11 mouse cellular contexts compared by ENCODE assay signal in genomic region chr13:28551555-28551954, GRCm38 (mm10).
A peak's percentile ranks its signal among the peaks of the same experiment; 100 is the strongest.
DNase-seq lines count a peak whose midpoint lies in the region; ATAC-seq and TF ChIP-seq lines count a peak whose summit lies in the region.
"Had no signal": no experiment of that assay in that cellular context is flagged by ENCODE, and none has a peak within 500 bp of the region (broad histone marks: within the 10 kb centered on the region; RNA-seq: fewer than 3 reads in every experiment).

No protein-coding gene starts in this region.

- no peaks in the 10 kb centered on the region for H3K9me3 ChIP-seq in kidney, embryonic 16.5 days (ENCODE audit: low read length)
- H3K9me3 ChIP-seq in MEL (replicated peaks; ENCODE audit: insufficient read depth, low read length), result no peaks in the 10 kb centered on the region
- H3K9me3 ChIP-seq in limb, embryonic 15.5 days, result no peaks in the 10 kb centered on the region
- no peaks in the 10 kb centered on the region for H3K9me3 ChIP-seq in intestine, postnatal 0 days (ENCODE audit: control insufficient read depth)
- H3K9me3 ChIP-seq: heart, embryonic 13.5 days; limb, embryonic 13.5 days had no signal

- H3K36me3 ChIP-seq in kidney, embryonic 16.5 days (ENCODE audit: insufficient read depth, low read length), result no peaks in the 10 kb centered on the region
- H3K36me3 ChIP-seq in MEL (ENCODE audit: control insufficient read depth in 1 of 2, insufficient read depth in 2 of 2, low read length in 2 of 2), result no peaks in the 10 kb centered on the region
- no peaks in the 10 kb centered on the region for H3K36me3 ChIP-seq in limb, embryonic 15.5 days
- H3K36me3 ChIP-seq in intestine, postnatal 0 days (ENCODE audit: control insufficient read depth, insufficient read depth), result no peaks in the 10 kb centered on the region
- H3K36me3 ChIP-seq: heart, embryonic 13.5 days had no signal

- no peaks in the 10 kb centered on the region for H3K79me2 ChIP-seq in MEL (ENCODE audit: control insufficient read depth, insufficient read depth, low read length, poor library complexity)

- no peak for DNase-seq in kidney, postnatal 25 days
- no peak for DNase-seq in MEL (ENCODE audit: low read depth, low spot score)
- DNase-seq in thymus, postnatal 0 days (ENCODE audit: low spot score), result peak; percentile 92
- DNase-seq in cerebellum, postnatal 25 days, result no peak
- no peak for DNase-seq in right cerebral cortex, postnatal 25 days
- DNase-seq: right cerebral cortex, postnatal 4 days had no signal

- H3K27me3 ChIP-seq in kidney, embryonic 16.5 days (ENCODE audit: insufficient read depth, low read length), result no peaks in the 10 kb centered on the region
- H3K27me3 ChIP-seq in MEL (ENCODE audit: control insufficient read depth in 1 of 2, insufficient read depth in 2 of 2, low read length in 2 of 2), result no peaks in the 10 kb centered on the region
- no peaks in the 10 kb centered on the region for H3K27me3 ChIP-seq in limb, embryonic 15.5 days
- no peaks in the 10 kb centered on the region for H3K27me3 ChIP-seq in intestine, postnatal 0 days (replicated peaks; ENCODE audit: control insufficient read depth, insufficient read depth, low read length)
- H3K27me3 ChIP-seq: heart, embryonic 13.5 days; limb, embryonic 13.5 days had no signal

- no peak for TF ChIP-seq RAD21 in MEL (IDR thresholded peaks at IDR 0.05; ENCODE audit: low read depth, low read length)

- no peak for TF ChIP-seq CTCF in MEL (IDR thresholded peaks at IDR 0.05 in 2 of 3, conservative IDR thresholded peaks at IDR 0.05 in 1 of 3; ENCODE audit: control insufficient read depth in 1 of 3, insufficient read depth in 1 of 3, low read depth in 2 of 3, low read length in 3 of 3, poor library complexity in 1 of 3, severe bottlenecking in 1 of 3)
- no peak for TF ChIP-seq CTCF in intestine, postnatal 0 days (IDR thresholded peaks at IDR 0.05; ENCODE audit: low read depth)

- 0 out of 2 replicates have a peak, but pooled peaks have one; percentile 39 for ATAC-seq in kidney, embryonic 16.5 days (ENCODE audit: low FRiP score, low TSS enrichment)
- no peak for ATAC-seq in limb, embryonic 15.5 days (ENCODE audit: insufficient number of reproducible peaks, low FRiP score, low TSS enrichment, low read depth)
- ATAC-seq in intestine, postnatal 0 days, result no peak

- H3K9ac ChIP-seq in kidney, embryonic 16.5 days (replicated peaks; ENCODE audit: low read length), result no peak overlapping the region
- no peak overlapping the region for H3K9ac ChIP-seq in MEL (ENCODE audit: control insufficient read depth, low read depth, low read length, poor library complexity, severe bottlenecking)
- no peak overlapping the region for H3K9ac ChIP-seq in limb, embryonic 15.5 days
- no peak overlapping the region for H3K9ac ChIP-seq in intestine, postnatal 0 days (ENCODE audit: low read depth, low read length)
- H3K9ac ChIP-seq: heart, embryonic 13.5 days; limb, embryonic 13.5 days had no signal

- no peak overlapping the region for H3K27ac ChIP-seq in kidney, embryonic 16.5 days (ENCODE audit: low read length)
- no peak overlapping the region for H3K27ac ChIP-seq in MEL (ENCODE audit: control insufficient read depth, low read depth, low read length)
- peak overlapping the region; percentile 22; the same call in 1 of the 2 replicates for H3K27ac ChIP-seq in limb, embryonic 15.5 days
- H3K27ac ChIP-seq in intestine, postnatal 0 days (ENCODE audit: low read depth, low read length), result no peak overlapping the region
- H3K27ac ChIP-seq: heart, embryonic 13.5 days had no signal

- 72% methylated on average over 6 of the region's 6 CpGs for WGBS in kidney, embryonic 16.5 days
- 57% methylated on average over 6 of the region's 6 CpGs for WGBS in limb, embryonic 15.5 days
- WGBS in intestine, postnatal 0 days, result 72% methylated on average over 6 of the region's 6 CpGs

- H3K4me1 ChIP-seq in kidney, embryonic 16.5 days (ENCODE audit: insufficient read depth, low read length), result peaks cover 20% of the 10 kb centered on the region
- H3K4me1 ChIP-seq in MEL (ENCODE audit: control insufficient read depth in 1 of 2, insufficient read depth in 2 of 2, low read length in 2 of 2), result no peaks in the 10 kb centered on the region
- H3K4me1 ChIP-seq in limb, embryonic 15.5 days, result peaks cover 40% of the 10 kb centered on the region
- no peaks in the 10 kb centered on the region for H3K4me1 ChIP-seq in intestine, postnatal 0 days (replicated peaks; ENCODE audit: control insufficient read depth, insufficient read depth, low read length)

- no peak overlapping the region for H3K4me3 ChIP-seq in kidney, embryonic 16.5 days (ENCODE audit: low read length)
- no peak overlapping the region for H3K4me3 ChIP-seq in MEL (ENCODE audit: control insufficient read depth in 1 of 2, insufficient read depth in 1 of 2, low read depth in 2 of 2, low read length in 2 of 2)
- H3K4me3 ChIP-seq in limb, embryonic 15.5 days, result no peak overlapping the region
- H3K4me3 ChIP-seq in intestine, postnatal 0 days (ENCODE audit: low read depth, low read length), result no peak overlapping the region
- H3K4me3 ChIP-seq: heart, embryonic 13.5 days; limb, embryonic 13.5 days had no signal

- TF ChIP-seq POLR2A in MEL (IDR thresholded peaks at IDR 0.05; ENCODE audit: control insufficient read depth in 1 of 2, insufficient read depth in 1 of 2, low read depth in 1 of 2, low read length in 2 of 2, poor library complexity in 1 of 2), result no peak

- no peak overlapping the region for H3K4me2 ChIP-seq in kidney, embryonic 16.5 days (replicated peaks; ENCODE audit: low read depth, low read length)
- H3K4me2 ChIP-seq in limb, embryonic 15.5 days, result no peak overlapping the region
- H3K4me2 ChIP-seq in intestine, postnatal 0 days (replicated peaks; ENCODE audit: low read depth), result no peak overlapping the region
- H3K4me2 ChIP-seq: heart, embryonic 13.5 days; limb, embryonic 13.5 days had no signal

- no peak for TF ChIP-seq EP300 in MEL (IDR thresholded peaks at IDR 0.05; ENCODE audit: low read depth in 1 of 2, low read length in 2 of 2)

TF ChIP-seq in MEL, 35 proteins besides CTCF, POLR2A, EP300 and RAD21:
- TF ChIP-seq USF1 (IDR thresholded peaks at IDR 0.05; ENCODE audit: low read depth, low read length) (peak; percentile 43; the same call in 1 of the 2 replicates), NELFE (IDR thresholded peaks at IDR 0.05; ENCODE audit: low read depth, low read length) (no peak)
TF ChIP-seq in MEL: peak in this region for 1.
